Mouse (Mus musculus): ENCODE measurements around the gene Prcc. TPM values are rescaled to one million over a fixed set of nuclear protein-coding genes. Genes with fewer than 3 reads are reported as not detected.
"Not testable (repeated sequence)": the region's sequence is repeated elsewhere in the genome, so short reads cannot be mapped to it uniquely, and the experiment has no call there.

Prcc gene
- total RNA-seq, 2 experiments from 2014 or later, result 49.9 to 54.9 TPM

GRCm38 (mm10) chr3:87906601-87906980, 21.2 kb upstream of the Prcc start:
- DNase-seq, result peak; percentile 75

GRCm38 (mm10) chr3:87905880-87906485, 20.6 kb upstream of the Prcc start, which contains the start of gene Hdgf:
Gene Hdgf, plus strand, starts transcription at chr3:87906321.
- peak; percentile 95 for DNase-seq

DNA sequence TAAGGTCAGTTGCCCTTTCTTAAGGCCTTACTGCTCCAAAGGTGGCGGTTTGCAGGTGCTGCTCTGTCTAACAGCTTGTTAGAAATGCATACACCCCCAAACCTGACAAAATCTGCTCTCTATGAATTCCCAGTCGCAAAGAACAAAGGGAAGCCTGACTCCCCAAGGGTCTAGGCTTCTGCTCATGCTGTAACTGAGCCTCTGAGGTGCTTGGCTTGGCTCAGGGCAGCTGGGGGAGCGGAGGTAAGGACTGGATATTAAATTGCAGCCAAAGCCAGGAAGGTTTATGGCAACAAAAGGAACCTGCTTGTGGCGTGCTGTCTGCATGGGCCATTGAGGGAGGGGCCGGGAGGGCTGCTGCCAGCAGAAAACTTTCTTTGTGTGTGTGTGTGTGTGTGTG, 18.4 kb upstream of the Prcc start:
- DNase-seq, result no peak

DNA sequence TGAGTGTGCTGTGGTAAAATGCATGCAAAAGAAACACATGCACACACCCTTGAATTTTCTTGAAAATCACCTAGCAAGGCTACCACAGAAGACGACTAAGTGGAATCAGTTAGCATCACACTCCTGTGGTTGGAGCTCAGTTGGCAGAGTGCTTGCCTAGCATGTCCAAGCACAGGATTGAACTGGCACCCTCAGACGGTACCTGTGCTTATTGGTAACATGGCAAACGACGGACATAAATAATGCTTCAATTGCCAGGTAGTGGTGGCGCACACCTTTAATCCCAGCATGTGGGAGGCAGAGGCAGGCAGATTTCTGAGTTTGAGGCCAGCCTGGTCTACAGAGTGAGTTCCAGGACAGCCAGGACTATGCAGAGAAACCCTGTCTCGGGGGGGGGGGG, 16.6 kb upstream of the Prcc start:
- not testable (repeated sequence) for DNase-seq

- DNase-seq, result no peak
These were observed 15.7 kb upstream of the Prcc start for GRCm38 (mm10) chr3:87901036-87901624.

GRCm38 (mm10) chr3:87899776-87900175, 14.4 kb upstream of the Prcc start:
- no peak for DNase-seq

DNA sequence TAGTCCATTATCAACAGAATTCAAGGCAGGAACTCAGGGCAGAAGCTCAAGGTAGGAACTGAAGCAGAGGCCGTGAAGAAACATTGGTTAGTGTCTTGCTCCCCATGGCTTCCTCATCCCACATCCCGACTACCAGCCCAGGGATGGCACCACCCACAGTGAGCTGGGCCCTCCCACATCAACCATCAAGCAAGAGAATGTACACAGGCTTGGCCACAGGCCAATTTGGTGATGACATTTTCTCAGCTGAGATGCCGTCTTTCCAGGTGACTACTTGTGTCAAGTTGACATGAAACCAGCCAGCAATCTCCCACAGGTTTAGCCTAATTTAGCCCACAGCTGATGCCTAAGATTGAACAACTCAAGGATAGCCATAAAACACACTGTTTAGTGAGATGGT, 13.9 kb upstream of the Prcc start:
- DNase-seq, result no peak

GRCm38 (mm10) chr3:87893367-87893905, 8.0 kb upstream of the Prcc start:
- DNase-seq, result no peak

DNA sequence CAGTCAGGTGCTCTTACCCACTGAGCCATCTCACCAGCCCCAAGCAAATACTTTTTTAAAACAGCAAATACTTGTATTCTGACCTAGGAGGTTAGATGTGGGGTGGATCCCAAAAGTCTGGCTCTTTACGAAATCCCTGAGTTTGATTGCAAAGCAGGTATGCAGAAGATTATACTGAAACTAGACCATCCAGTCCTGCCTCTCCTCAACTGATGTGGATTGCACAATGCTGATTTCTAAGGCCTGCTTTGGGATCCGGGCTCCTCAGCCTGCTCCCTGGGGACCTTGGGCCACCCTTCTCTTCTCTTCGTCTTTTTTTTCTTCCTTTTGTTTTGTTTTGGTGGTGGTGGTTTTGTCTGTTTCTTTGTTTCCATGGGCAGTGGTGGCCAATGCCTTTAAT, 6.1 kb upstream of the Prcc start:
- no peak for DNase-seq

DNA sequence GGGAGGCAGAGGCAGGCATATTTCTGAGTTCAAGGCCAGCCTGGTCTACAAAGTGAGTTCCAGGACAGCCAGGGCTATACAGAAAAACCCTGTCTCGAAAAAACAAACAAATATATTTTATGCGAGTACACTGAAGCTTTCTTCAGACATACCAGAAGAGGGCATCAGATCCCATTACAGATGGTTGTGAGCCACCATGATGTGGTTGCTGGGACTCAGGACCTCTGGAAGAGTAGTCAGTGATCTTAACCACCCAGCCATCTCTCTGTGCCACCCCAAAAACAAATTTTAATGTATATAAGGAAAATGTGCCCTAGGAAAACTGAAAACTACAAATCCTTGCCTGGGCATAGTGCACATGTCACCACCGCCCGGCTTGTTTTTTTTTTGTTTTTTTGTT, 2.0 kb upstream of the Prcc start:
- DNase-seq, result not testable (repeated sequence)

DNA sequence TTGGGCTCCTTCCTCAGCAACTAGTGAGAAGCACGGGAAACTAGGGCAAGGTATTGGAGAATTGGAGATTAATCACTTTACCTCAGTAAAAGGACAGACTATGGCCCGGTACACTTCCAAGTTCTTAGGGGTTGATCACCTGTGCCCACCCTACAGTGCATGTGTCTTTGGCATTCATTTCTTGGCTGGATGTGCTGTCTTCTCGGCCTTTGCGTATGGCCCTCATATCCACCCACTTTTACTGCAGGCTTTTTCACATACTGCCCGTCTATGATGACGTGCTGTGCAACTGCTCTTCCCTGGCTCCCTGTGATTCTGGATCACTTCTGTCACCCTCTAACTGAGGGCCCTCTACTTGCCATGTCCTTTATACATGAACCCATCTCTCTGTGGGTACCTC, 1.0 kb upstream of the Prcc start:
- DNase-seq, result no peak

DNA sequence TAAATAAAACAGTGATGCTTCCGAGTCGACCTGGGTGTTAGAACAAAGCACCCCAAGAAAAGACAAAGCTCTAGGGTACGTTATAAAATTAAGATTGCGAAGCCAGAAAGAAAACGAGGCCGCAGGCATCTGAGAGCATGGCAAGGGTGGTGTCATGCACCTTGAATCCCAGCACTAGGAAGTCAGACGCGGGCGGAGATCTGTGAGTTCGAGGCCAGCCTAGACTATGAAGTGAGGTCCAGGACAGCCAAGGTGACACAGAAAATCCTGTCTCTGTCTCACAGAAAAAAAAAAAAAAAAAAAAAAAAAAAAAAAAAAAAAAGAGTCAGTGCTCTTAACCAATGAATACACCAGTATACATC, 577 bp upstream of the Prcc start:
- DNase-seq, result peak; percentile 46

GRCm38 (mm10) chr3:87884708-87885251, 628 bp downstream of the Prcc start:
- DNase-seq, result peak; percentile 59

DNA sequence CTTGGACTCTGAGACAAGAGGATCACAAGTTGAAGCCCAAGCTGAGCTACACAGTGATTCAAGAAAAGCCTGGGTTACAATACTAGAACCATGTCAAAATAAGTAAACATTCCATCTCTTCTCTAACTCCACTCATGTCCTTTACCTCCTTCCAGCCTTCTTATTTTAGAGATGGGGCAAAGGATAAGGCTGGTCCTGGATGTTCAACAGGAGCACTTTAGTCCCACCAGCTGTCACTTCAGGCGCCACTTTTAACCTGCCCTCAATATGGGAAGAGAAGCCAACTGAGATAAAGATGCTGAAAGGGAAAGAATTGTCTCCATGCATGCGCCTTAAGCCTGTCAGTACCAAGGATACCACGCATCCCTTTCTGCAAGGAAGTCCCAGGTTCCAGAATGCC, 1.1 kb downstream of the Prcc start:
- DNase-seq, result no peak

GRCm38 (mm10) chr3:87877730-87878129, 7.7 kb downstream of the Prcc start:
- DNase-seq, result peak; percentile 26

DNA sequence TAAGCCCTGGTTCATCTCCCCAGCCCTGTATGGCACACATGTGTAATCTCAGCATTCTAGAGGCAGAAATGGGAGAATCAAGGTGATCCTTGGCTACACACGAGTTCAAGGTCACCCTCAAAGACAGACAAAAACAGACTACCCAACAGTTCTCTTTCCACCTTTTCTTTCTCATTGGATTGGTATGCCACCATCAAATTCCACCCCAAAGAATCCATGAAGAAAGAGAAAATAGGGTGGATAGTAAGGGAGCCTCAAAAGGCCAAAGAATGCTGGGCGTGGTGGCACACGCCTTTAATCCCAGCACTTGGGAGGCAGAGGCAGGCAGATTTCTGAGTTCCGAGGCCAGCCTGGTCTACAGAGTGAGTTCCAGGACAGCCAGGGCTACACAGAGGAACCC, 21.3 kb downstream of the Prcc start:
- not testable (repeated sequence) for DNase-seq

DNA sequence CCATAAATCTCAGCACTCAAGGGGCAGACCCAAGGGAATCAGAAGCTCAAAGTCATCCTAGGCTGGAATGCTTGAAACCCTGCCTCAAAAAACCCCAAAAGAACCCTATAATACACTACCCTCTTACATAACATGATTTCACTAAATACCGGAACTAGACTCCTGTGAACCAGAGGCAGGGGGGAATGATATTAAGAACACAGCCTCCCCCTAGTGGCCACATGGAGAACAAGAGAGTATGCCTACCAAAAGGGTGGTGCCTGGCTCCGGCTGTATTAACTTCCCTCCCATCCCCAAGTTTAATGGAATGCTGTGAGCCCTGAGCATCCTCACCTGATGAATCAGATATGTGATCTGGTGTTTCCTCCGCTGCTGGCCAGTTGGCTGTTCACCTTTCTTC, 25.6 kb downstream of the Prcc start:
- DNase-seq, result peak; percentile 76

DNA sequence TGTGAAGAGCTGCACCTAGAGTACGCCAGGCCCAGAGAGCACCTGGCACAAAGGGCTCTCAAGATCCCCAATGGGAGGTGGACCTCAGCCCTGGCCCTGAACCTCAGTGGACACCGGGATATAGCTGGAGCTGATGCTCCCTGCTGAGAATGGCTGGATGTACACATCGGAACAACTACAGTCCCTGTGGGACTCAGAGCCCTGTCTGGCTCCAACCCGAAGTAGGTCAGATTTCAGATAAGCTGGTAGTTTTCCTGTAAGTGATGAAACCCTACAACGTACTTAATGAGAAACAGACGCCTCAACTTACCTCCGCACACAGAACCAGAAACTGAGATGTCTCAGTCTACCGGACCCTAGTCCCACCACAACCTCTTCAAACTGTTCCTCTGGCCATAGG, 27.7 kb downstream of the Prcc start:
- no peak for DNase-seq

DNA sequence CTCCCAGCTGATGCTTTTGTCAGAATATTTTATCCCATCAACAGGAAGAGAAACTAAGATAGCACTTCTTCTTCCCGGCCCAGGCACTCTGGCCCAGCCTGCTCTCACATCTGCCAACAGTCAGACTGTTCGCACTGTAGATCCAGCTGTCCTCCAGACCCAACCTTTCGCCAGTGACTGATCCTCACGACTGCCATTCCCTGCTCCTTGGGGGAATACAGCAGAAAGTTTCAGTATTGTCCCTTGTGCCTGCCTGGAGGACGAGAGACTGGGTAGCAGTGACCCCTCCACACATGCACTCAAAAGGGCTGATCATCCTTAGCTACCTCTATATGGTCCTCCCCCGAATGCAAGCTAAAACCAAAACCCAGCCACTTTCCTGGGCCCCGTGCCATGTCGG, 29.5 kb downstream of the Prcc start:
- no peak for DNase-seq

- DNase-seq, result peak; percentile 66
These were observed 30.4 kb downstream of the Prcc start for GRCm38 (mm10) chr3:87854795-87855568.

DNA sequence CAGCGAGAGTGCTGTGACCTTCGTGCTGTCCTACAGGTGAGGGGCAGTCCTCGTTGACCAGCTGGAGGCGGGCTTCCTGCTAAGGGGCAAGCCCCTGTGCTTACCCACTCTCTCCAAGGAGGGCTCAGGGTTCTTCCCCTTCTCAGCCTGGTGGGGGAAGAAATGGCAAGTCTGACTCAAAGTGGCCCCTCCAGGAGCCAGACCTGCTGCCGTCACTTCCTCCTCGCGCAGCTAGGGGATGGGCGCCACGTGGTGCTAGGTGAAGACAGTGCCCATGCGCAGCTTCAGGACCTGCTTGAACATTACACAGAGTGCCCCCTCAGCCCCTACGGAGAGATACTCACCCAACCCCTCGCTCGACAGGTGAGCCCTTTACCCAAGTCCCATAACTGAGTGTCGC, 36.3 kb downstream of the Prcc start:
- DNase-seq, result no peak

GRCm38 (mm10) chr3:87847680-87848079, 37.7 kb downstream of the Prcc start:
- no peak for DNase-seq

DNA sequence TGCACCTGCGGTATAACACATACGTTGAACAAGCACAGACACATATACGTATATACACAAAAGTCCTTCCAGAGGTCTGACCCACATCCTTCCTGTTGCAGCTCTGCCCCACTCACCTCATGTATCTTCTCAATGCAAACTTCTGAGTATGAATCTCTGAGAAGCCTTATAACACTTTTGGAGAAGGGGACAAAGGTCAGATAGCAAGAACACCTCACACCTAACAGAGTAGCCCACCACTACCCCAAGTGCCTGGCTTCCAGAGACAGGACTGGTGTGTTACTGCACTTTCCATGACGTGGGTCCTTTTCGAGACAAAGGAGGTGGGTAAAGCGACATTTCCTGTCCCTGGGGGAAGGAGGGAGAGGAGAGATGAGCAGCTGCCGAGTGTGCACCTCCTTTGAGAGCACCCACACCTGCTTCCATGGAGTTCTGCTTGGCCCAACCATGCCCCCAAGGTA, 38.7 kb downstream of the Prcc start, which contains the start of gene Sh2d2a:
Gene Sh2d2a (plus strand): TSS at position 106 of the 461 bp plus-strand sequence.
- no peak for DNase-seq
